Mouse (Mus musculus): Measurements from ENCODE around the gene Vrk1.

GRCm38 (mm10) chr12:105995940-105996339, 14.1 kb upstream of the Vrk1 start:
- no peak for TF ChIP-seq E2F4 (IDR thresholded peaks at IDR 0.05; ENCODE audit: insufficient read depth)
- TF ChIP-seq USF1 (IDR thresholded peaks at IDR 0.05; ENCODE audit: low read depth), result no peak
- no peak for TF ChIP-seq MAX (IDR thresholded peaks at IDR 0.05; ENCODE audit: low read depth)
- no peak for TF ChIP-seq POLR2A (IDR thresholded peaks at IDR 0.05; ENCODE audit: insufficient read length, low read depth)
- TF ChIP-seq CEBPB (IDR thresholded peaks at IDR 0.05; ENCODE audit: insufficient read depth, poor library complexity, severe bottlenecking), result no peak
- TF ChIP-seq MYOD1 (IDR thresholded peaks at IDR 0.05; ENCODE audit: control insufficient read depth in 1 of 3, insufficient read length in 2 of 3, low read depth in 2 of 3), result no peak
- no peak for TF ChIP-seq MYOG (IDR thresholded peaks at IDR 0.05; ENCODE audit: control insufficient read depth in 1 of 3, insufficient read depth in 1 of 3, insufficient read length in 2 of 3, low read depth in 2 of 3)
- no peak for TF ChIP-seq POLR2AphosphoS2 (IDR thresholded peaks at IDR 0.05; ENCODE audit: insufficient read length, low read depth)
